Mouse (Mus musculus): Measurements from ENCODE around the gene Dvl3. TPM values are rescaled to one million over a fixed set of nuclear protein-coding genes. Genes with fewer than 3 reads are reported as not detected.

The Dvl3 gene
- polyA plus RNA-seq (2015; fragmentation: Nextera tagmentation; extraction: Ambion mirVana) = 30.6 and 37.0 TPM in 2 replicates

- no peaks in the 10 kb centered on the region for H3K9me3 ChIP-seq (ENCODE audit: control insufficient read depth, low read length)
- peak within 1 kb of the TSS; percentile 90 for H3K27ac ChIP-seq (ENCODE audit: low read length)
- no peaks in the 10 kb centered on the region for H3K36me3 ChIP-seq (ENCODE audit: control insufficient read depth, insufficient read depth)
- H3K4me3 ChIP-seq (replicated peaks; ENCODE audit: low read length) = peak within 1 kb of the TSS; percentile 98
- H3K4me2 ChIP-seq (ENCODE audit: low read length) = peak within 1 kb of the TSS; percentile 89
- peaks cover 30% of the 10 kb centered on the region for H3K4me1 ChIP-seq (replicated peaks; ENCODE audit: control insufficient read depth, insufficient read depth, low read length)
- H3K27me3 ChIP-seq (replicated peaks; ENCODE audit: control insufficient read depth, insufficient read depth, low read length) = no peaks in the 10 kb centered on the region
- WGBS = under 1% methylated on average over 53 of the region's 55 CpGs
- peak; percentile 95 for ATAC-seq
- H3K9ac ChIP-seq (replicated peaks; ENCODE audit: low read depth, low read length) = peak within 1 kb of the TSS; percentile 99
Observed at GRCm38 (mm10) chr16:20516726-20517201, at the start of gene Dvl3. TSS of gene Dvl3 (plus strand) at chr16:20516982.

- Histone ChIP-seq H3K36me3 (ENCODE audit: control insufficient read depth, insufficient read depth) (no peaks in the 10 kb centered on the region), H3K27ac (ENCODE audit: low read length) (no peak overlapping the region), H3K27me3 (replicated peaks; ENCODE audit: control insufficient read depth, insufficient read depth, low read length) (no peaks in the 10 kb centered on the region), H3K4me3 (replicated peaks; ENCODE audit: low read length) (no peak overlapping the region), H3K9me3 (ENCODE audit: control insufficient read depth, low read length) (no peaks in the 10 kb centered on the region), H3K4me2 (ENCODE audit: low read length) (no peak overlapping the region), H3K4me1 (replicated peaks; ENCODE audit: control insufficient read depth, insufficient read depth, low read length) (no peaks in the 10 kb centered on the region), H3K9ac (replicated peaks; ENCODE audit: low read depth, low read length) (no peak overlapping the region)
- WGBS = 93% methylated on average over 2 of the region's 2 CpGs
- ATAC-seq = no peak
Observed at GRCm38 (mm10) chr16:20470981-20471380, 45.8 kb upstream of the Dvl3 start.

GRCm38 (mm10) chr16:20471686-20472085 lies 45.1 kb upstream of the Dvl3 start:
- H3K9ac ChIP-seq (replicated peaks; ENCODE audit: low read depth, low read length) = no peak overlapping the region
- 90% methylated on average over 1 of the region's 1 CpGs for WGBS
- no peak overlapping the region for H3K4me2 ChIP-seq (ENCODE audit: low read length)
- no peaks in the 10 kb centered on the region for H3K9me3 ChIP-seq (ENCODE audit: control insufficient read depth, low read length)
- no peak overlapping the region for H3K27ac ChIP-seq (ENCODE audit: low read length)
- ATAC-seq = no peak
- no peaks in the 10 kb centered on the region for H3K36me3 ChIP-seq (ENCODE audit: control insufficient read depth, insufficient read depth)
- H3K4me1 ChIP-seq (replicated peaks; ENCODE audit: control insufficient read depth, insufficient read depth, low read length) = no peaks in the 10 kb centered on the region
- no peaks in the 10 kb centered on the region for H3K27me3 ChIP-seq (replicated peaks; ENCODE audit: control insufficient read depth, insufficient read depth, low read length)
- no peak overlapping the region for H3K4me3 ChIP-seq (replicated peaks; ENCODE audit: low read length)

- no peaks in the 10 kb centered on the region for H3K4me1 ChIP-seq (replicated peaks; ENCODE audit: control insufficient read depth, insufficient read depth, low read length)
- H3K9ac ChIP-seq (replicated peaks; ENCODE audit: low read depth, low read length) = no peak overlapping the region
- ATAC-seq = no peak
- H3K27ac ChIP-seq (ENCODE audit: low read length) = no peak overlapping the region
- WGBS = 80% methylated on average over 1 of the region's 1 CpGs
- no peak overlapping the region for H3K4me3 ChIP-seq (replicated peaks; ENCODE audit: low read length)
- H3K27me3 ChIP-seq (replicated peaks; ENCODE audit: control insufficient read depth, insufficient read depth, low read length) = no peaks in the 10 kb centered on the region
- H3K36me3 ChIP-seq (ENCODE audit: control insufficient read depth, insufficient read depth) = no peaks in the 10 kb centered on the region
- H3K9me3 ChIP-seq (ENCODE audit: control insufficient read depth, low read length) = no peaks in the 10 kb centered on the region
- no peak overlapping the region for H3K4me2 ChIP-seq (ENCODE audit: low read length)
Observed at GRCm38 (mm10) chr16:20473748-20474147, 43.0 kb upstream of the Dvl3 start.

GRCm38 (mm10) chr16:20474211-20474610 lies 42.6 kb upstream of the Dvl3 start:
- Histone ChIP-seq H3K9ac (replicated peaks; ENCODE audit: low read depth, low read length) (no peak overlapping the region), H3K27me3 (replicated peaks; ENCODE audit: control insufficient read depth, insufficient read depth, low read length) (no peaks in the 10 kb centered on the region), H3K36me3 (ENCODE audit: control insufficient read depth, insufficient read depth) (no peaks in the 10 kb centered on the region), H3K4me1 (replicated peaks; ENCODE audit: control insufficient read depth, insufficient read depth, low read length) (no peaks in the 10 kb centered on the region), H3K4me2 (ENCODE audit: low read length) (no peak overlapping the region), H3K4me3 (replicated peaks; ENCODE audit: low read length) (no peak overlapping the region), H3K27ac (ENCODE audit: low read length) (no peak overlapping the region), H3K9me3 (ENCODE audit: control insufficient read depth, low read length) (no peaks in the 10 kb centered on the region)
- no peak for ATAC-seq
- 93% methylated on average over 8 of the region's 8 CpGs for WGBS

GRCm38 (mm10) chr16:20474786-20475185 lies 42.0 kb upstream of the Dvl3 start:
- Histone ChIP-seq H3K4me2 (ENCODE audit: low read length) (no peak overlapping the region), H3K4me1 (replicated peaks; ENCODE audit: control insufficient read depth, insufficient read depth, low read length) (no peaks in the 10 kb centered on the region), H3K36me3 (ENCODE audit: control insufficient read depth, insufficient read depth) (no peaks in the 10 kb centered on the region), H3K9me3 (ENCODE audit: control insufficient read depth, low read length) (no peaks in the 10 kb centered on the region), H3K27me3 (replicated peaks; ENCODE audit: control insufficient read depth, insufficient read depth, low read length) (no peaks in the 10 kb centered on the region), H3K4me3 (replicated peaks; ENCODE audit: low read length) (no peak overlapping the region), H3K27ac (ENCODE audit: low read length) (no peak overlapping the region), H3K9ac (replicated peaks; ENCODE audit: low read depth, low read length) (no peak overlapping the region)
- WGBS = 87% methylated on average over 6 of the region's 6 CpGs
- ATAC-seq = no peak

- Histone ChIP-seq H3K27me3 (replicated peaks; ENCODE audit: control insufficient read depth, insufficient read depth, low read length) (no peaks in the 10 kb centered on the region), H3K36me3 (ENCODE audit: control insufficient read depth, insufficient read depth) (no peaks in the 10 kb centered on the region), H3K9ac (replicated peaks; ENCODE audit: low read depth, low read length) (no peak overlapping the region), H3K9me3 (ENCODE audit: control insufficient read depth, low read length) (no peaks in the 10 kb centered on the region), H3K4me2 (ENCODE audit: low read length) (no peak overlapping the region), H3K4me1 (replicated peaks; ENCODE audit: control insufficient read depth, insufficient read depth, low read length) (no peaks in the 10 kb centered on the region), H3K4me3 (replicated peaks; ENCODE audit: low read length) (no peak overlapping the region), H3K27ac (ENCODE audit: low read length) (no peak overlapping the region)
- 97% methylated on average over 1 of the region's 1 CpGs for WGBS
- ATAC-seq = no peak
Observed at GRCm38 (mm10) chr16:20475335-20475734, 41.4 kb upstream of the Dvl3 start.

GRCm38 (mm10) chr16:20476857-20477256 lies 39.9 kb upstream of the Dvl3 start:
- Histone ChIP-seq H3K36me3 (ENCODE audit: control insufficient read depth, insufficient read depth) (no peaks in the 10 kb centered on the region), H3K4me1 (replicated peaks; ENCODE audit: control insufficient read depth, insufficient read depth, low read length) (no peaks in the 10 kb centered on the region), H3K9me3 (ENCODE audit: control insufficient read depth, low read length) (no peaks in the 10 kb centered on the region), H3K4me2 (ENCODE audit: low read length) (no peak overlapping the region), H3K9ac (replicated peaks; ENCODE audit: low read depth, low read length) (no peak overlapping the region), H3K27ac (ENCODE audit: low read length) (no peak overlapping the region), H3K4me3 (replicated peaks; ENCODE audit: low read length) (no peak overlapping the region), H3K27me3 (replicated peaks; ENCODE audit: control insufficient read depth, insufficient read depth, low read length) (no peaks in the 10 kb centered on the region)
- ATAC-seq = no peak
- WGBS = 32% methylated on average over 1 of the region's 1 CpGs

- no peaks in the 10 kb centered on the region for H3K4me1 ChIP-seq (replicated peaks; ENCODE audit: control insufficient read depth, insufficient read depth, low read length)
- WGBS = 27% methylated on average over 3 of the region's 3 CpGs
- no peaks in the 10 kb centered on the region for H3K9me3 ChIP-seq (ENCODE audit: control insufficient read depth, low read length)
- H3K9ac ChIP-seq (replicated peaks; ENCODE audit: low read depth, low read length) = no peak overlapping the region
- no peaks in the 10 kb centered on the region for H3K36me3 ChIP-seq (ENCODE audit: control insufficient read depth, insufficient read depth)
- no peak for ATAC-seq
- H3K4me2 ChIP-seq (ENCODE audit: low read length) = no peak overlapping the region
- H3K27ac ChIP-seq (ENCODE audit: low read length) = no peak overlapping the region
- no peak overlapping the region for H3K4me3 ChIP-seq (replicated peaks; ENCODE audit: low read length)
- H3K27me3 ChIP-seq (replicated peaks; ENCODE audit: control insufficient read depth, insufficient read depth, low read length) = no peaks in the 10 kb centered on the region
Observed at GRCm38 (mm10) chr16:20477270-20477669, 39.5 kb upstream of the Dvl3 start.

GRCm38 (mm10) chr16:20478504-20478903 lies 38.3 kb upstream of the Dvl3 start:
- Histone ChIP-seq H3K4me1 (replicated peaks; ENCODE audit: control insufficient read depth, insufficient read depth, low read length) (no peaks in the 10 kb centered on the region), H3K9me3 (ENCODE audit: control insufficient read depth, low read length) (no peaks in the 10 kb centered on the region), H3K27me3 (replicated peaks; ENCODE audit: control insufficient read depth, insufficient read depth, low read length) (no peaks in the 10 kb centered on the region), H3K36me3 (ENCODE audit: control insufficient read depth, insufficient read depth) (no peaks in the 10 kb centered on the region), H3K4me2 (ENCODE audit: low read length) (no peak overlapping the region), H3K27ac (ENCODE audit: low read length) (no peak overlapping the region), H3K4me3 (replicated peaks; ENCODE audit: low read length) (no peak overlapping the region), H3K9ac (replicated peaks; ENCODE audit: low read depth, low read length) (no peak overlapping the region)
- ATAC-seq = no peak
- 77% methylated on average over 2 of the region's 2 CpGs for WGBS
